Mouse (Mus musculus) heart, embryonic 15.5 days (tissue): ENCODE measurements around the gene Vps33b. TPM values are rescaled to one million over a fixed set of nuclear protein-coding genes. Genes with fewer than 3 reads are reported as not detected.
"Not testable (repeated sequence)": the region's sequence is repeated elsewhere in the genome, so short reads cannot be mapped to it uniquely, and the experiment has no call there.

ENCODE experiments used
- ATAC-seq: fragments of 200-750 bp; cut with Nextera tagmentation; replicated peaks from 2 replicates; pipeline ENCODE4 v1.8.0; 2017; ENCODE audit warnings: low read depth, moderate TSS enrichment; ENCODE audit not compliant: insufficient number of reproducible peaks, insufficient read depth, low FRiP score
- H3K27ac ChIP-seq: fragments of 300-500 bp; sonication (generic); 2 replicates; pipeline ENCODE4 v1.5.1; 2015; ENCODE audit warnings: mild to moderate bottlenecking, inconsistent platforms
- H3K27me3 ChIP-seq: fragments of 300-500 bp; sonication (generic); 2 replicates; pipeline ENCODE4 v1.6.1; 2015; ENCODE audit warnings: inconsistent platforms
- H3K36me3 ChIP-seq: fragments of 300-500 bp; sonication (generic); 2 replicates; pipeline ENCODE4 v1.6.1; 2015; ENCODE audit warnings: mild to moderate bottlenecking, inconsistent platforms
- H3K4me1 ChIP-seq: fragments of 300-500 bp; sonication (generic); replicated peaks from 2 replicates; pipeline ENCODE4 v1.6.1; 2015; ENCODE audit warnings: inconsistent platforms
- H3K4me2 ChIP-seq: fragments of 300-500 bp; sonication (generic); 2 replicates; pipeline ENCODE4 v1.6.1; 2015; ENCODE audit warnings: inconsistent platforms, mild to moderate bottlenecking, moderate library complexity
- H3K4me3 ChIP-seq: fragments of 300-500 bp; sonication (generic); 2 replicates; pipeline ENCODE4 v1.5.1; 2015; ENCODE audit warnings: mild to moderate bottlenecking, inconsistent platforms
- H3K9ac ChIP-seq: fragments of 300-500 bp; sonication (generic); 2 replicates; pipeline ENCODE4 v1.6.1; 2015; ENCODE audit warnings: mild to moderate bottlenecking, inconsistent platforms
- H3K9me3 ChIP-seq: fragments of 300-500 bp; sonication (generic); replicated peaks from 2 replicates; pipeline ENCODE4 v1.6.1; 2016; ENCODE audit warnings: inconsistent platforms
- WGBS: fragments of 180-500 bp; shearing (Covaris S2); methylation state at CpG from one replicate; pipeline ENCODE4 v1.1.7; 2015; ENCODE audit warnings: mixed read lengths; 5-methylcytosine and 5-hydroxymethylcytosine counted together
- polyA plus RNA-seq: library from polyadenylated mRNA; unstranded; fragments of >200 nt; fragmentation: Nextera tagmentation; extraction: Ambion mirVana; gene quantifications from 2 replicates; pipeline ENCODE4 v1.2.1, GENCODE M21; 2015

Vps33b gene
- polyA plus RNA-seq, 1 experiment from 2014 or later = 8.1 TPM

- Histone ChIP-seq H3K9me3 (no peaks in the 10 kb centered on the region), H3K4me1 (peaks cover 26% of the 10 kb centered on the region), H3K9ac (peak within 1 kb of the TSS; percentile 71), H3K36me3 (peaks cover 44% of the 10 kb centered on the region), H3K27ac (peak within 1 kb of the TSS; percentile 96), H3K27me3 (no peaks in the 10 kb centered on the region), H3K4me2 (peak within 1 kb of the TSS; percentile 83), H3K4me3 (peak within 1 kb of the TSS; percentile 84)
- WGBS = 1% methylated on average over 37 of the region's 38 CpGs
- ATAC-seq = peak; percentile 99
Observed at GRCm38 (mm10) chr7:80324043-80324815, 54.8 kb downstream of the Vps33b start, which contains the start of gene Rccd1. Gene Rccd1, minus strand, starts transcription at chr7:80324454.

- H3K4me1 ChIP-seq = peaks cover 21% of the 10 kb centered on the region
- H3K36me3 ChIP-seq = peaks cover 49% of the 10 kb centered on the region
- H3K27me3 ChIP-seq, H3K9ac ChIP-seq, ATAC-seq, H3K9me3 ChIP-seq: not testable (repeated sequence)
- H3K4me2 ChIP-seq = peak overlapping the region; percentile 83; the same call in 1 of the 2 replicates
- 48% methylated on average over 5 of the region's 5 CpGs for WGBS
- peak overlapping the region; percentile 84 for H3K4me3 ChIP-seq
- H3K27ac ChIP-seq = peak overlapping the region; percentile 96
Observed at GRCm38 (mm10) chr7:80324816-80325119, 55.3 kb downstream of the Vps33b start.

- Histone ChIP-seq H3K4me3 (no peak overlapping the region), H3K27ac (peak overlapping the region; percentile 96), H3K36me3 (peaks cover 54% of the 10 kb centered on the region), H3K9ac (no peak overlapping the region), H3K27me3 (no peaks in the 10 kb centered on the region), H3K9me3 (no peaks in the 10 kb centered on the region), H3K4me2 (no peak overlapping the region), H3K4me1 (peaks cover 16% of the 10 kb centered on the region)
- 94% methylated on average over 16 of the region's 16 CpGs for WGBS
- ATAC-seq = no peak
Observed at GRCm38 (mm10) chr7:80325292-80325868, 55.9 kb downstream of the Vps33b start.

- Histone ChIP-seq H3K27ac (no peak overlapping the region), H3K27me3 (no peaks in the 10 kb centered on the region), H3K4me1 (peaks cover 16% of the 10 kb centered on the region), H3K9me3 (no peaks in the 10 kb centered on the region), H3K4me3 (no peak overlapping the region), H3K9ac (no peak overlapping the region), H3K36me3 (peaks cover 61% of the 10 kb centered on the region), H3K4me2 (no peak overlapping the region)
- ATAC-seq = no peak
- 93% methylated on average over 19 of the region's 19 CpGs for WGBS
Observed at GRCm38 (mm10) chr7:80326076-80326475, 56.6 kb downstream of the Vps33b start.

- no peak overlapping the region for H3K4me2 ChIP-seq
- H3K36me3 ChIP-seq = peaks cover 97% of the 10 kb centered on the region
- no peaks in the 10 kb centered on the region for H3K9me3 ChIP-seq
- no peak for ATAC-seq
- H3K4me1 ChIP-seq = no peaks in the 10 kb centered on the region
- H3K27me3 ChIP-seq = no peaks in the 10 kb centered on the region
- 90% methylated on average over 8 of the region's 8 CpGs for WGBS
- H3K4me3 ChIP-seq = no peak overlapping the region
- H3K27ac ChIP-seq = no peak overlapping the region
- H3K9ac ChIP-seq = no peak overlapping the region
Observed at GRCm38 (mm10) chr7:80330278-80330677, 60.8 kb downstream of the Vps33b start.

- H3K4me2 ChIP-seq = no peak overlapping the region
- no peaks in the 10 kb centered on the region for H3K4me1 ChIP-seq
- H3K27ac ChIP-seq = no peak overlapping the region
- no peaks in the 10 kb centered on the region for H3K27me3 ChIP-seq
- H3K9me3 ChIP-seq = no peaks in the 10 kb centered on the region
- H3K36me3 ChIP-seq = peaks cover 97% of the 10 kb centered on the region
- no peak overlapping the region for H3K9ac ChIP-seq
- ATAC-seq = no peak
- H3K4me3 ChIP-seq = no peak overlapping the region
- 96% methylated on average over 19 of the region's 19 CpGs for WGBS
Observed at GRCm38 (mm10) chr7:80331433-80331832, 62.0 kb downstream of the Vps33b start.

- H3K27me3 ChIP-seq = no peaks in the 10 kb centered on the region
- H3K36me3 ChIP-seq = peaks cover 74% of the 10 kb centered on the region
- no peak overlapping the region for H3K4me3 ChIP-seq
- H3K9ac ChIP-seq = no peak overlapping the region
- no peak overlapping the region for H3K27ac ChIP-seq
- H3K4me2 ChIP-seq = no peak overlapping the region
- H3K9me3 ChIP-seq = no peaks in the 10 kb centered on the region
- peaks cover 11% of the 10 kb centered on the region for H3K4me1 ChIP-seq
- 80% methylated on average over 4 of the region's 4 CpGs for WGBS
- no peak for ATAC-seq
Observed at GRCm38 (mm10) chr7:80334848-80335247, 65.4 kb downstream of the Vps33b start.

GRCm38 (mm10) chr7:80336932-80337331 is 67.5 kb downstream of the Vps33b start:
- H3K9me3 ChIP-seq = no peaks in the 10 kb centered on the region
- ATAC-seq = no peak
- H3K4me3 ChIP-seq = no peak overlapping the region
- no peak overlapping the region for H3K9ac ChIP-seq
- H3K27me3 ChIP-seq = no peaks in the 10 kb centered on the region
- no peak overlapping the region for H3K4me2 ChIP-seq
- peaks cover 20% of the 10 kb centered on the region for H3K4me1 ChIP-seq
- WGBS = 85% methylated on average over 3 of the region's 3 CpGs
- peaks cover 54% of the 10 kb centered on the region for H3K36me3 ChIP-seq
- no peak overlapping the region for H3K27ac ChIP-seq

GRCm38 (mm10) chr7:80339371-80339770 is 69.9 kb downstream of the Vps33b start:
- Histone ChIP-seq H3K36me3 (peaks cover 32% of the 10 kb centered on the region), H3K4me3 (peak overlapping the region; percentile 75), H3K9me3 (no peaks in the 10 kb centered on the region), H3K27me3 (no peaks in the 10 kb centered on the region), H3K9ac (peak overlapping the region; percentile 56), H3K4me1 (peaks cover 35% of the 10 kb centered on the region), H3K4me2 (peak overlapping the region; percentile 83), H3K27ac (peak overlapping the region; percentile 43)
- 8% methylated on average over 17 of the region's 17 CpGs for WGBS
- no peak for ATAC-seq

GRCm38 (mm10) chr7:80339793-80340628 is 70.6 kb downstream of the Vps33b start:
- no peaks in the 10 kb centered on the region for H3K27me3 ChIP-seq
- H3K4me3 ChIP-seq = peak overlapping the region; percentile 75
- under 1% methylated on average over 45 of the region's 45 CpGs for WGBS
- peaks cover 35% of the 10 kb centered on the region for H3K4me1 ChIP-seq
- H3K9me3 ChIP-seq = no peaks in the 10 kb centered on the region
- peaks cover 25% of the 10 kb centered on the region for H3K36me3 ChIP-seq
- H3K9ac ChIP-seq = peak overlapping the region; percentile 67
- peak; percentile 98 for ATAC-seq
- H3K27ac ChIP-seq = peak overlapping the region; percentile 90
- peak overlapping the region; percentile 83 for H3K4me2 ChIP-seq

- Histone ChIP-seq H3K4me2 (peak within 1 kb of the TSS; percentile 83), H3K9me3 (no peaks in the 10 kb centered on the region), H3K4me3 (peak within 1 kb of the TSS; percentile 75), H3K27me3 (no peaks in the 10 kb centered on the region), H3K27ac (peak within 1 kb of the TSS; percentile 90), H3K36me3 (peaks cover 17% of the 10 kb centered on the region), H3K4me1 (peaks cover 35% of the 10 kb centered on the region), H3K9ac (peak within 1 kb of the TSS; percentile 67)
- 1% methylated on average over 11 of the region's 11 CpGs for WGBS
- peak; percentile 61 for ATAC-seq
Observed at GRCm38 (mm10) chr7:80340793-80341192, 71.3 kb downstream of the Vps33b start, which contains the start of gene Unc45a. Gene Unc45a, minus strand, starts transcription at chr7:80341005.
